Mouse (Mus musculus): Measurements from ENCODE around the gene Gm7903.
"Not testable (repeated sequence)": the region's sequence is repeated elsewhere in the genome, so short reads cannot be mapped to it uniquely, and the experiment has no call there.

GRCm38 (mm10) chrX:135421203-135421602 lies 12.4 kb upstream of the Gm7903 start:
- TF ChIP-seq CTCF (IDR thresholded peaks at IDR 0.05; ENCODE audit: insufficient read depth, low read length); POLR2A (IDR thresholded peaks at IDR 0.05; ENCODE audit: borderline replicate concordance, extremely low read depth, low read depth, low read length): not testable (repeated sequence)
